Mouse (Mus musculus): Measurements from ENCODE around the gene Patj.

- TF ChIP-seq CTCF (IDR thresholded peaks at IDR 0.05; ENCODE audit: low read depth) = no peak
- TF ChIP-seq EP300 (IDR thresholded peaks at IDR 0.05; ENCODE audit: low read depth) = no peak
Measured at GRCm38 (mm10) chr4:98524525-98524924, 128.9 kb downstream of the Patj start.

All from liver, postnatal 0 days (tissue).